9 mouse cellular contexts compared by ENCODE assay signal in genomic region chr7:75572127-75572526, GRCm38 (mm10).
A peak's percentile ranks its signal among the peaks of the same experiment; 100 is the strongest.
DNase-seq lines count a peak whose midpoint lies in the region; ATAC-seq and TF ChIP-seq lines count a peak whose summit lies in the region.
"Had no signal": no experiment of that assay in that cellular context is flagged by ENCODE, and none has a peak within 500 bp of the region (broad histone marks: within the 10 kb centered on the region; RNA-seq: fewer than 3 reads in every experiment).

No protein-coding gene starts in this region.

- no peaks in the 10 kb centered on the region for H3K9me3 ChIP-seq in liver, embryonic 16.5 days (replicated peaks; ENCODE audit: control insufficient read depth, low read length)

- no peak for TF ChIP-seq POLR2A in embryonic fibroblast, embryonic 13.5 days (IDR thresholded peaks at IDR 0.05; ENCODE audit: low read depth, low read length)

- no peak for TF ChIP-seq CTCF in embryonic fibroblast, embryonic 13.5 days (IDR thresholded peaks at IDR 0.05; ENCODE audit: borderline replicate concordance, insufficient read depth, low read length)

- H3K36me3 ChIP-seq in liver, embryonic 16.5 days (ENCODE audit: control insufficient read depth, insufficient read depth), result no peaks in the 10 kb centered on the region

- H3K27ac ChIP-seq in embryonic fibroblast, embryonic 13.5 days (ENCODE audit: insufficient read depth, low read length), result peak overlapping the region; percentile 32; the same call in 1 of the 2 replicates
- no peak overlapping the region for H3K27ac ChIP-seq in liver, embryonic 16.5 days (ENCODE audit: low read length)

- H3K4me3 ChIP-seq in embryonic fibroblast, embryonic 13.5 days (ENCODE audit: insufficient read depth, low read length), result no peak overlapping the region
- no peak overlapping the region for H3K4me3 ChIP-seq in liver, embryonic 16.5 days (ENCODE audit: low read depth, low read length)

- H3K27me3 ChIP-seq in liver, embryonic 16.5 days (ENCODE audit: control insufficient read depth, insufficient read depth, low read depth, low read length), result no peaks in the 10 kb centered on the region

- H3K9ac ChIP-seq in liver, embryonic 16.5 days (ENCODE audit: low read depth, low read length), result no peak overlapping the region

- peak overlapping the region; percentile 2; the same call in 1 of the 2 replicates for H3K4me2 ChIP-seq in liver, embryonic 16.5 days (ENCODE audit: low read depth, low read length)

- peak; percentile 53; the same call in 1 of the 2 replicates for ATAC-seq in liver, embryonic 16.5 days (ENCODE audit: low read depth)

- DNase-seq in thymus, postnatal 0 days (ENCODE audit: low spot score), result peak; percentile 74
- DNase-seq in thymus, postnatal 4 days, result no peak
- DNase-seq in cerebellum, postnatal 4 days (ENCODE audit: low spot score in 2 of 2), result no peak
- DNase-seq in adipocyte (ENCODE audit: low spot score), result no peak
- no peak for DNase-seq in adrenal gland, adult 2 months
- DNase-seq: lung, postnatal 14 days; right cerebral cortex, postnatal 4 days had no signal

- H3K4me1 ChIP-seq in embryonic fibroblast, embryonic 13.5 days (ENCODE audit: control insufficient read depth, insufficient read depth, low read length), result peaks cover 3% of the 10 kb centered on the region
- H3K4me1 ChIP-seq in liver, embryonic 16.5 days (ENCODE audit: control insufficient read depth, low read depth, low read length), result peaks cover 14% of the 10 kb centered on the region

- 18% methylated on average over 4 of the region's 4 CpGs for WGBS in liver, embryonic 16.5 days (ENCODE audit: insufficient replicate concordance)
